Mouse (Mus musculus) neural tube, embryonic 14.5 days (tissue): ENCODE measurements at regions not wholly inside any gene's neighbourhood (a gene's known extent, or its start where the extent isn't known, plus 50 kb on each side); places are given as distances from the start of the nearest gene placed in this dataset.

ENCODE experiments used
- ATAC-seq: fragments of 200-750 bp; cut with Nextera tagmentation; 2 replicates; pipeline ENCODE4 v1.8.0; 2017; ENCODE audit warnings: low read depth, mild to moderate bottlenecking, moderate TSS enrichment, moderate library complexity
- H3K27ac ChIP-seq: fragments of 300-500 bp; sonication (generic); 2 replicates; pipeline ENCODE4 v1.5.1; 2014; ENCODE audit warnings: low read depth, mild to moderate bottlenecking, control low read depth, low read length, moderate library complexity, mixed read lengths
- H3K27me3 ChIP-seq: fragments of 300-500 bp; sonication (generic); 2 replicates; pipeline ENCODE4 v1.6.1; 2014; ENCODE audit warnings: low read length; ENCODE audit not compliant: control insufficient read depth, insufficient read depth
- H3K36me3 ChIP-seq: fragments of 300-500 bp; sonication (generic); 2 replicates; pipeline ENCODE4 v1.6.1; 2014; ENCODE audit warnings: low read length, mixed read lengths; ENCODE audit not compliant: control insufficient read depth, insufficient read depth
- H3K4me1 ChIP-seq: fragments of 300-500 bp; sonication (generic); 2 replicates; pipeline ENCODE4 v1.6.1; 2014; ENCODE audit warnings: low read length; ENCODE audit not compliant: control insufficient read depth, insufficient read depth
- H3K4me2 ChIP-seq: fragments of 300-500 bp; sonication (generic); 2 replicates; pipeline ENCODE4 v1.6.1; 2014; ENCODE audit warnings: mild to moderate bottlenecking, low read depth, low read length, control low read depth
- H3K4me3 ChIP-seq: fragments of 300-500 bp; sonication (generic); 2 replicates; pipeline ENCODE4 v1.5.1; 2014; ENCODE audit warnings: low read depth, low read length, control low read depth, mixed read lengths
- H3K9ac ChIP-seq: fragments of 300-500 bp; sonication (generic); replicated peaks from 2 replicates; pipeline ENCODE4 v1.6.1; 2014; ENCODE audit warnings: low read depth, mild to moderate bottlenecking, control low read depth, low read length, mixed read lengths
- H3K9me3 ChIP-seq: fragments of 300-500 bp; sonication (generic); 2 replicates; pipeline ENCODE4 v1.6.1; 2016; ENCODE audit warnings: low read length; ENCODE audit not compliant: control insufficient read depth
- WGBS: fragments of 180-500 bp; shearing (Covaris S2); extraction: QIAGEN DNeasy Blood & Tissue Kit; methylation state at CpG from one replicate; pipeline ENCODE4 v1.1.7; 2014; 5-methylcytosine and 5-hydroxymethylcytosine counted together

- 83% methylated on average over 5 of the region's 5 CpGs for WGBS
- Histone ChIP-seq H3K27ac (no peak overlapping the region), H3K36me3 (no peaks in the 10 kb centered on the region), H3K4me3 (no peak overlapping the region), H3K27me3 (no peaks in the 10 kb centered on the region), H3K9ac (no peak overlapping the region), H3K4me1 (no peaks in the 10 kb centered on the region), H3K4me2 (no peak overlapping the region), H3K9me3 (no peaks in the 10 kb centered on the region)
- no peak for ATAC-seq
Measured at GRCm38 (mm10) chr5:136640871-136641619, 51.9 kb upstream of the Myl10 start.

GRCm38 (mm10) chr5:136642208-136642607 is 50.7 kb upstream of the Myl10 start:
- Histone ChIP-seq H3K4me3 (no peak overlapping the region), H3K4me1 (no peaks in the 10 kb centered on the region), H3K27me3 (no peaks in the 10 kb centered on the region), H3K9ac (no peak overlapping the region), H3K9me3 (no peaks in the 10 kb centered on the region), H3K27ac (no peak overlapping the region), H3K36me3 (no peaks in the 10 kb centered on the region), H3K4me2 (no peak overlapping the region)
- 46% methylated on average over 13 of the region's 13 CpGs for WGBS
- no peak for ATAC-seq
